Mouse (Mus musculus) midbrain, embryonic 13.5 days (tissue): ENCODE measurements around the gene Tnfrsf19. TPM values are rescaled to one million over a fixed set of nuclear protein-coding genes. Genes with fewer than 3 reads are reported as not detected.
A peak's percentile ranks its signal among the peaks of the same experiment; 100 is the strongest.

Experiments used
- ATAC-seq: fragments of 200-750 bp; cut with Nextera tagmentation; 2 replicates; pipeline ENCODE4 v1.8.0; 2017; ENCODE audit warnings: mild to moderate bottlenecking, moderate TSS enrichment, moderate library complexity
- H3K27ac ChIP-seq: fragments of 300-500 bp; sonication (generic); 2 replicates; pipeline ENCODE4 v1.5.1; 2015; ENCODE audit warnings: inconsistent platforms, mild to moderate bottlenecking, moderate library complexity
- H3K27me3 ChIP-seq: fragments of 300-500 bp; sonication (generic); 2 replicates; pipeline ENCODE4 v1.6.1; 2015; ENCODE audit warnings: mild to moderate bottlenecking, inconsistent platforms
- H3K36me3 ChIP-seq: fragments of 300-500 bp; sonication (generic); 2 replicates; pipeline ENCODE4 v1.6.1; 2015; ENCODE audit warnings: mild to moderate bottlenecking, inconsistent platforms
- H3K4me1 ChIP-seq: fragments of 300-500 bp; sonication (generic); replicated peaks from 2 replicates; pipeline ENCODE4 v1.6.1; 2015; ENCODE audit warnings: inconsistent platforms
- H3K4me2 ChIP-seq: fragments of 300-500 bp; sonication (generic); replicated peaks from 2 replicates; pipeline ENCODE4 v1.6.1; 2015; ENCODE audit warnings: moderate library complexity, mild to moderate bottlenecking, inconsistent platforms
- H3K4me3 ChIP-seq: fragments of 300-500 bp; sonication (generic); replicated peaks from 2 replicates; pipeline ENCODE4 v1.5.1; 2015; ENCODE audit warnings: mild to moderate bottlenecking, inconsistent platforms
- H3K9ac ChIP-seq: fragments of 300-500 bp; sonication (generic); replicated peaks from 2 replicates; pipeline ENCODE4 v1.6.1; 2015; ENCODE audit warnings: mild to moderate bottlenecking, inconsistent platforms
- H3K9me3 ChIP-seq: fragments of 300-500 bp; sonication (generic); 2 replicates; pipeline ENCODE4 v1.6.1; 2016; ENCODE audit warnings: mild to moderate bottlenecking, inconsistent platforms
- WGBS: fragments of 180-500 bp; shearing (Covaris S2); methylation state at CpG from one replicate; pipeline ENCODE4 v1.1.7; 2015; 5-methylcytosine and 5-hydroxymethylcytosine counted together
- polyA plus RNA-seq: library from polyadenylated mRNA; unstranded; fragments of >200 nt; fragmentation: Nextera tagmentation; extraction: Ambion mirVana; gene quantifications from 2 replicates; pipeline ENCODE4 v1.2.1, GENCODE M21; 2015

Gene Tnfrsf19
- polyA plus RNA-seq: 42.9 and 45.4 TPM in 2 replicates

DNA sequence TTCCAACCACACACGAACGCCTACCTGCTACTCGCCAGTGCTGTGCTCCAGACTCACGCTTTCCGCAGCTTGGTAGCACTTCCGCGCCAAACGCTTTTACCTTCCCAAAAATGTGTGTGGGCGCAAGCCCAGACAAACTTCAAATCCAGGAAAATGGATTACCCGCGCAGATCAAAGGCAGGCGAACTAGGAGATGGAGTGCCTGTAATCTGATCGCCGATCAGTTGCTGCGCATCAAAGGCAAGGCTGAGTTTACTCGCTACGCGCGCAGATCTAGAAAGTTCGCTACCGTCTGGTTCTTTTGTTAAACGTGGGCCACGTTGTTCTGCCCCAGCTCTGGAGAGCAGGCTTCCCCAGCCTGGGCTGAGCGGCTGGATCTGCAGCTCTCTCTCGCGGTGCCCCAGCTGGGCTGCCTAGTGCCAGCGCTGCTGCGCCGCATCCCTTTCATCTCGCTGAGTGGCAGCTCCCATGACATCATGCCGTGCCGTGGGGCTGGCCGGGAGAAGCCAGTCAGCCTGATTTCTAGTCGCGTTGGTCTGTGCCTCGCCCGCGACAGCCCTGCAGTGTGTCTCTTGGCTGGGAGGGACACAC, at the start of gene Tnfrsf19:
Tnfrsf19 (minus strand) TSS at position 400 of the 591 bp plus-strand sequence.
- Histone ChIP-seq H3K4me2 (peak within 1 kb of the TSS; percentile 73), H3K27ac (peak within 1 kb of the TSS; percentile 84), H3K4me1 (peaks cover 40% of the 10 kb centered on the region), H3K36me3 (no peaks in the 10 kb centered on the region), H3K4me3 (peak within 1 kb of the TSS; percentile 45), H3K9ac (peak within 1 kb of the TSS; percentile 66), H3K9me3 (no peaks in the 10 kb centered on the region), H3K27me3 (peaks cover 11% of the 10 kb centered on the region)
- under 1% methylated on average over 38 of the region's 38 CpGs for WGBS
- ATAC-seq: peak; percentile 98

DNA sequence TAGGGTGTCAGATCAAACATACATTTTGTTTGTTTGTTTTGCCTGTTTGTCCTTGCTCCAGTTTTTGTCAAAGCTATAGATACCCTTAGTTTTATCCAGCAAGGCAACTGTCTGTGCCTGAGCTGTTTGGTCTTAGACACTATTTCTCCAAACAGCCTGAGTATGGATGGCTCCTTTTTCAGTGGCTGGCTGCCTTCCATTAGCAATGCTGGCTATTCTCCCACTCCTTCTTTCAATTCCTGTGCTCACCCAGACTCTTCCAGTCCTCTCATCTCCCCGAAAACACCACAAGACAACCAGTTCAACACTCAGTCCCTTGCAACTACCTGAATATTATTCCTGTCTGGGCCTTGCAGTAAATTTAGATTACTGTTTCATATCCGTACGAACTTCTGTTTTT, 45.8 kb upstream of the Tnfrsf19 start:
- ATAC-seq: no peak
- H3K4me3 ChIP-seq: no peak overlapping the region
- no peak overlapping the region for H3K9ac ChIP-seq
- no peaks in the 10 kb centered on the region for H3K36me3 ChIP-seq
- no peaks in the 10 kb centered on the region for H3K4me1 ChIP-seq
- H3K27me3 ChIP-seq: no peaks in the 10 kb centered on the region
- H3K9me3 ChIP-seq: no peaks in the 10 kb centered on the region
- H3K27ac ChIP-seq: no peak overlapping the region
- WGBS: 87% methylated on average over 3 of the region's 3 CpGs
- H3K4me2 ChIP-seq: no peak overlapping the region

DNA sequence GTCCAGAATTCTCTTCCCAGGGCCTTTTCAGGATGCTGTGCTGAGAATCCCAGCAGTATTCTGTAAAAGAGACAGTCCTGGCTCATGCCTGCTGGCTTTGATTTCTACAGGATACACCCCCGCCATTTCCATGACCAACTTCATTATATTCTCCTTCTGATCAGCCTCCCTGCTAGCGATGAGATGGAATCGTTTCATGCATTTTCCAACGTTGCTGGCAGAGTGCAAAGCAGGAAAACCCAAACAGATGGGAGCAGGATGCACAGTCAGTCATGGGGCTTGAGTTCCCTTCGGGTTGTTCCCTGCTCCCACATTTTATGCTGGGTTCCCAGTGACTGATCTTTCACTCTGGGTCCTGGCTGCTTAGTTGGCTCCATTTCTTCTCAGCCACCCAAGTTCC, 44.7 kb upstream of the Tnfrsf19 start:
- H3K4me1 ChIP-seq: no peaks in the 10 kb centered on the region
- no peak overlapping the region for H3K4me2 ChIP-seq
- H3K9me3 ChIP-seq: no peaks in the 10 kb centered on the region
- no peak overlapping the region for H3K9ac ChIP-seq
- no peaks in the 10 kb centered on the region for H3K27me3 ChIP-seq
- H3K36me3 ChIP-seq: no peaks in the 10 kb centered on the region
- no peak overlapping the region for H3K4me3 ChIP-seq
- 94% methylated on average over 5 of the region's 5 CpGs for WGBS
- no peak overlapping the region for H3K27ac ChIP-seq
- no peak for ATAC-seq

DNA sequence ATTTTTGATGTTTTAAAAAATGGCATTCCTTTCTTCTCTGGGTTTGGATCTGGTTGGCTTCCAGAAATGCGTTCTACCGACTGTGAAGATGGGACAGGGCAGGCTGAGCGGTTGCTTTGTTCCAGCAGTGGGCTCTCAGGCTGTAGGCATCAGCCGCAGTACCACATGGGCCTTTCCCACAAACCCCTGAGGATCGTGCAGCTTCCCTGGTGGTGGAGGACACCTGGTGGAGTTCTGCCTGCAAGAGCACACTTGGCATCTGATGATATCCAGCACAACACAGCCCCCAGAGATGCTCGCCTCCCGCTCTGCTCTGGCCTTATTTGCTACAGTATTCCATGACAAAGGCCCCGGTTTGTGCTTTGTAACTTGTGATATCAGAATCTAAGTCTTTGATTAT, 41.9 kb upstream of the Tnfrsf19 start:
- Histone ChIP-seq H3K27me3 (no peaks in the 10 kb centered on the region), H3K4me3 (no peak overlapping the region), H3K9me3 (no peaks in the 10 kb centered on the region), H3K4me1 (no peaks in the 10 kb centered on the region), H3K27ac (no peak overlapping the region), H3K4me2 (no peak overlapping the region), H3K36me3 (no peaks in the 10 kb centered on the region), H3K9ac (no peak overlapping the region)
- 74% methylated on average over 8 of the region's 8 CpGs for WGBS
- ATAC-seq: no peak

DNA sequence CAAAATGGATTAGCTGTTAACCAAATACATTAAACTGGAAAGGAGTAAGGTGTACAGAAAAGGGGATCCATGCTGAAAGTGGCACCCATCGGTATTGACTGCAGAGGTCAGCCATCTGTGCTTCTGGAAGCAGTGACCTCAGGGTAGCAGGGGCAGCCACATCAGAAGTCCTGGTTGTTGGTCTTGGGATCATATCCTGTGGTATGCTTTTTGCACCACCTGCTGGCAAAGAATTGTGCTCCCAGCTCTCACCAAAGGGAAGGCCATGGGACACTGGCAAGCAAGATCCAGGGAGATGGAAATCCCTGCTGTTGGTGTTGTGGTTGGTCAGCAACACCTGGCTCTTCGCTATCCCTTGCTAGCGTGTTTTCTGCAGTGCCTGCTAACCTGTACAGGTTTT, 39.0 kb upstream of the Tnfrsf19 start:
- ATAC-seq: no peak
- Histone ChIP-seq H3K4me3 (no peak overlapping the region), H3K9ac (no peak overlapping the region), H3K4me1 (no peaks in the 10 kb centered on the region), H3K36me3 (no peaks in the 10 kb centered on the region), H3K9me3 (no peaks in the 10 kb centered on the region), H3K4me2 (no peak overlapping the region), H3K27ac (no peak overlapping the region), H3K27me3 (no peaks in the 10 kb centered on the region)
- 60% methylated on average over 3 of the region's 3 CpGs for WGBS

DNA sequence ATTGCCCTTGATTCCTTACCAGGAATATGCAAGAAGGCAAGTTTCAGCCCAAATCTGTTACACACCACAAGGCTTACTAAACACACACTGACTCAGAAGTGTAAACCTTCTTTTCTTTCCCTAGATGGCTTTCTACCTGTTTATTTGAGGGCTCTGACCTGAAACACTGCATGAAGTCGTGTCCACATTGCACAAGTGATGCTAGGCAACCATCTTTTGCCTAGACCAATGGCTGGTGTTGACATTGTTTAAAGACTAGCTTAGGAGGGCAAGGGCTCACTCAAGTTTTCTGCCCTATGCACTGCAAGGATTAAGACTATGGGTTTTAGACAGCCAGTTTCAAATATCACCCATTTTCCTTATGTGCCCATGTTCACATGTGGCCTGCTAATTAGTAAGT, 23.3 kb upstream of the Tnfrsf19 start:
- Histone ChIP-seq H3K4me1 (no peaks in the 10 kb centered on the region), H3K27me3 (no peaks in the 10 kb centered on the region), H3K4me2 (no peak overlapping the region), H3K9ac (no peak overlapping the region), H3K4me3 (no peak overlapping the region), H3K27ac (no peak overlapping the region), H3K36me3 (no peaks in the 10 kb centered on the region), H3K9me3 (no peaks in the 10 kb centered on the region)
- no peak for ATAC-seq
- 78% methylated on average over 1 of the region's 1 CpGs for WGBS

DNA sequence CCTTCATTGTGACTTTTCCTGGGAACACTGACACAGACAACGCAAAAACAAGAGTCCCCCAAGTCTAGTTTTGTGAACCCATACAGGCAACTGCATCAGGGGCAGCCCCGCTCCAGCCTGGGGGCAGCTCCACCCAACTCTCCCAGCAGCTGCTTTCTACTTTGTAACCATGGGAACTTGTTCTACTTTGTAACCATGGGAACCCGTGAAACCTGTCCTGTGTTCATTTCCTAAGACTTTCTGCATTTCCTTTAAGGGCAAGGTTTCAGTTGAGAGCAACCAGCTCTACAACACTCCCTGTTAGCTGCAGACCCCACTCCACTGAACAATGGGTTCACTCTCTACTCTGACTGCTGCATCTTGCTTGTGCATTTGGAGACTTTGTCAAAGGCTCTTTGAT, 15.4 kb upstream of the Tnfrsf19 start:
- ATAC-seq: peak; percentile 62; the same call in 1 of the 2 replicates

DNA sequence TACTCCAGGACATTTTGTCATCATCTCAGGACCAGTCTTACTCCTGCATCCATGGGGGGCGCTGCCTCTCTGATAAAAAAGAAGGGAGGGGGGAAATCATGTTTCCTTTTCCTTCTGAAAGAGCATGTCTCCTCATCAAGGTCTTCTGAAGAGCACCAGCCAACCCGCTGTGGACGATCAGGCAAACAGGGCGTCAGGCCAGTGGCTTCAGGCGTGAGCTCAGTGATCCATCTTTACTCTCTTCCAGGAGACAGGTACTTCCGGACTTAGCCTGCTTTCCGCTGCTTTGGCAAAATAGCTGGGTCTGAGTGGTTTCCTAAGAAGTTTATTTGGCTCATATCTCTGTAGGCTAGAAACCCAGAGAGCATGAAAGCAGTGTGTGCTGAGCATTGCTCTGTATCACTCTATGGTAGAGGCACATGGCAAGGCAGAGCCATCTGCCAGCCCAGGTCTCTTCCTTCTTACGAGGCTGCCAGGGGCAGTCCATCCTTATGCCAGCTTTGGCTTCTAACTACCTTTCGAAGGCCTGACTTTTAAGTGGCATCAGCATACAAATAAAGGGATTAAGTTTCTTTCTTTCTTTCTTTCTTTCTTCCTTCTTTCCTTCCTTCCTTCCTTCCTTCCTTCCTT, 13.1 kb upstream of the Tnfrsf19 start:
- no peak for ATAC-seq
- Histone ChIP-seq H3K4me1 (peaks cover 29% of the 10 kb centered on the region), H3K9me3 (no peaks in the 10 kb centered on the region), H3K36me3 (no peaks in the 10 kb centered on the region), H3K4me3 (no peak overlapping the region), H3K27me3 (peaks cover 27% of the 10 kb centered on the region; the same call in 1 of the 2 replicates), H3K9ac (no peak overlapping the region), H3K27ac (no peak overlapping the region), H3K4me2 (no peak overlapping the region)
- whole genome bisulfite sequencing: 95% methylated on average over 9 of the region's 9 CpGs

More for the DNA sequence above, 15.4 kb upstream of the Tnfrsf19 start:
- Histone ChIP-seq H3K9ac (no peak overlapping the region), H3K4me2 (no peak overlapping the region), H3K4me3 (no peak overlapping the region), H3K36me3 (no peaks in the 10 kb centered on the region), H3K4me1 (peaks cover 12% of the 10 kb centered on the region), H3K9me3 (no peaks in the 10 kb centered on the region), H3K27me3 (peaks cover 15% of the 10 kb centered on the region; the same call in 1 of the 2 replicates), H3K27ac (no peak overlapping the region)
- WGBS: 17% methylated on average over 3 of the region's 3 CpGs

DNA sequence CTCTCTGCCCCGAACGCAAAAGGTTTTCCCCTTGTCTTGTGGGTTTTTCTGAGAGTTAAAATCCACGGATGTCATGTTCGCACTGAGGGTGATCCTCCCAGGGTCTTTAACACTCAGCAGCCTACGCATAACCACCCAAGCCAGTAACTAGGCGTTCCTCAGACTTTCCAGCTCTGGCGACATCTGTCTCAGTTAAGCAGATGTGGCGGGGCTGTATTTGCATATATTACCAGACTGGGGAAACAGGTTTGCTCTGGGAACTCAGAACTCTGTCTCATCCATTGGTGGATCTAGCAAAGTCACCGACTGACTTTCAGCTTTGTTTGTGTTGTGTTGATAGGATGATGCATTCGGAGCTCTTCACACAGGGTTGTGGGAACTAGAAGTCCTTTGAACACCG, 10.7 kb upstream of the Tnfrsf19 start:
- Histone ChIP-seq H3K4me3 (peak overlapping the region; percentile 36), H3K27ac (no peak overlapping the region), H3K4me1 (peaks cover 27% of the 10 kb centered on the region), H3K9me3 (no peaks in the 10 kb centered on the region), H3K9ac (peak overlapping the region; percentile 46; the same call in 1 of the 2 replicates), H3K36me3 (no peaks in the 10 kb centered on the region), H3K27me3 (peaks cover 27% of the 10 kb centered on the region; the same call in 1 of the 2 replicates), H3K4me2 (peak overlapping the region; percentile 65)
- 9% methylated on average over 11 of the region's 11 CpGs for WGBS
- no peak for ATAC-seq

DNA sequence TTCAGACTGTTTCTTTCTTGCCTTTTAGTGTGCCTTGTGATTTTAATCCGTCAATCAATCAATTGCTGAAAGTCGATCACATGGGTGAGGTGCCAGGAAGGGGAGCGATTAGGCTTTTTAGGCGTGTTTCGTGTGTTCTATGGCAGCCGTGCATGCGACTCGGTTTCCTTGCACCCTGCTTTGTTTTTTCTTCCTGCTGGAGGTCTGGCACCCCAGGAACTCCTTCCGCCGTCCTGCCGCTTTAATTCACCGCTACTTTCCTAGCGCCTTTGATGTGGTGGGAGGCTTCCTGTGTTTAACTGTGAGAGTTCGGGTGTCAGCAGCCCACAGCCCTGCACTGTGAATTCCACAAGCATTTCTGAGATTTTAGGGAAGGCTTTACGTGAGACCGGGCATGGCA, 10.2 kb upstream of the Tnfrsf19 start:
- Histone ChIP-seq H3K9ac (peak overlapping the region; percentile 46; the same call in 1 of the 2 replicates), H3K4me2 (peak overlapping the region; percentile 65), H3K4me1 (peaks cover 22% of the 10 kb centered on the region), H3K27ac (no peak overlapping the region), H3K27me3 (peaks cover 27% of the 10 kb centered on the region; the same call in 1 of the 2 replicates), H3K36me3 (no peaks in the 10 kb centered on the region), H3K4me3 (peak overlapping the region; percentile 36), H3K9me3 (no peaks in the 10 kb centered on the region)
- no peak for ATAC-seq
- under 1% methylated on average over 16 of the region's 16 CpGs for WGBS

DNA sequence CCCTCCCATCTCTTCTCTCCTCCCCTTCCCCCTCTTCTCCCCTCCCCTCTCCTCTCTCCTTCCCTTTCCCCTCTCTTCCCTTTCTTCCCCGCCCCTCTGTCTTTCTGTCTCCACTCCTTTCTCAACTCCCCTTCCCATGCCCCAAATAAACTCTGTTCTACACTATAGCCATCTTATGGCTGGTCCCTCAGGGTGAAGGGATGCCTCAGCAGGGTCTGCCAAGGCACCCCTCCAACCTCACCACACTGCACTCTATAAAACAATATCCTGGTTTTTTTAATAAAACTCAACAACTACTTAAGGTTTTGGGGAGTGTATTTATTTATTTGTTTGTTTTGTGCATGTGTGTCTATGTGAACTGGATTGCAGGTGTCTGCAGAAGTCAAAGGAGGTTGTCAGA, 9.6 kb upstream of the Tnfrsf19 start:
- H3K9me3 ChIP-seq: no peaks in the 10 kb centered on the region
- WGBS: 23% methylated on average over 1 of the region's 1 CpGs
- peak overlapping the region; percentile 46; the same call in 1 of the 2 replicates for H3K9ac ChIP-seq
- no peaks in the 10 kb centered on the region for H3K36me3 ChIP-seq
- H3K4me1 ChIP-seq: peaks cover 22% of the 10 kb centered on the region
- H3K4me3 ChIP-seq: no peak overlapping the region; the same call in 1 of the 2 replicates
- ATAC-seq: 0 out of 2 replicates have a peak, but pooled peaks have one; percentile 55
- H3K4me2 ChIP-seq: peak overlapping the region; percentile 65
- no peak overlapping the region for H3K27ac ChIP-seq
- H3K27me3 ChIP-seq: peaks cover 27% of the 10 kb centered on the region; the same call in 1 of the 2 replicates

DNA sequence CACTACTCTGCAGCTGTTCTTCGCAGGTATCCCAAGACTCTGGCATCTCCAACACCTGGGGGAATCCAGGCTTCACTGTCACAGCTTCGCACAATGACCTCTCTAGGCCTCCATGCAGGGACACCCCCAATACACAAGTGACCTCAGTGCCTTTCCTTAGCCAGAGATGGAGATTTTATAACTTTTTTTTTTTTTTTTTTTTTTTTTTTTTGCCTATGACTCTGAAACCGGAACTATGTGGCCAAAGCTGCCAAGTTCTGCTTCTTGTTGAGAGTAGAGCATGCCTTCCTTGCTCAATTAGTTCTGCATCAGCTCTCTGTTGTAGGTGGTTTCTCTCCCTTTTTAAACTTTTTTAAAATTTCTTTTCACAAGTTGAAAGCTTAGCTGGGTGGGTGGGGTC, 5.9 kb upstream of the Tnfrsf19 start:
- peaks cover 21% of the 10 kb centered on the region for H3K4me1 ChIP-seq
- H3K9ac ChIP-seq: no peak overlapping the region
- WGBS: 91% methylated on average over 3 of the region's 3 CpGs
- ATAC-seq: no peak
- no peak overlapping the region for H3K27ac ChIP-seq
- H3K9me3 ChIP-seq: no peaks in the 10 kb centered on the region
- H3K4me2 ChIP-seq: no peak overlapping the region
- H3K36me3 ChIP-seq: no peaks in the 10 kb centered on the region
- H3K4me3 ChIP-seq: no peak overlapping the region
- peaks cover 24% of the 10 kb centered on the region for H3K27me3 ChIP-seq
